Mouse (Mus musculus) right cerebral cortex, postnatal 14 days (tissue): ENCODE measurements around the gene Calm3.

Experiments used
- DNase-seq: peaks from one replicate; pipeline ENCODE4 v3.0.0; 2022

The Calm3 gene

DNA sequence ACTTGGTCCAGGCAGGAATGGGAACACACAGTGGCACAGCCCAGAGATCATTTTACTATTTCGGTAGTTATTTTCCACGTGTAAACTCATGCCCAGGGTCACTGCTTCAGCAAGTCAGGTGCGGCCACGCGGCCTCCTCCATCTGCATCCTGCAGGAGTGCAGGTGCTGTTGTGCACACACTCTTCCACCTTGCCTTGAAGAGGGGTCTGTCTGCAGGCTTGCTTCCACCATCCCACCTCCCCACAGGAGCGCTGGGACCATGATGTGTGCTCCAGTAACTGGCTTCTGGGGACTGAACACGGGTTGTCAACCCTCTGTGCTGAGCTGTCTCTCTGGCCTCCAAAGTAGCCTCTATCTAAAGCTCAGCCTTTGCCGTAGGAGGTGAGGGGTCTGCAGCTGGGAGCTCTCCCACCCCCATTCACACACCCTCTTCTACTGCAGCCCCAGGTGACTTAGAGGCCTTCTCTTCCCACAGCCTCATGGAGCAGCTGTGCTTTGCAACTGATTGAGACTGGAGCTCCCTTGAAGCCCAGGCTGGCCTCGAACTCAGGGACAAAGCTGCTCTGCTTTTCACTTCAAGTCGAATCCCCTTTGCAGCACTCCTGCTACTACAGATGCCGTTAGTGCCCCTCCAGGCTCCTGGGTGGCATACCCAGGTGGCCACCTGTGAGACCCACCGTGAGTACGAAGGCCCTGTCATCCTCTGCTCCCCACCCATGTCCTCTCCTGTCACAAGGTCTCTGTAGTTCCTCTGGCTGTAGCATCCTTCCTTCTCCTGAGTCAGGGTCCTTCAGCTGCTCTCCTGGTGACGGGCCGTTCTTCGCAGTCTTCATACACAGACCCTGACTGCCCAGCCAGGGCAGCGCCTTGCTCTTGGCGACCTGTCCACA lies 9.2 kb downstream of the Calm3 start:
- DNase-seq: no peak

DNA sequence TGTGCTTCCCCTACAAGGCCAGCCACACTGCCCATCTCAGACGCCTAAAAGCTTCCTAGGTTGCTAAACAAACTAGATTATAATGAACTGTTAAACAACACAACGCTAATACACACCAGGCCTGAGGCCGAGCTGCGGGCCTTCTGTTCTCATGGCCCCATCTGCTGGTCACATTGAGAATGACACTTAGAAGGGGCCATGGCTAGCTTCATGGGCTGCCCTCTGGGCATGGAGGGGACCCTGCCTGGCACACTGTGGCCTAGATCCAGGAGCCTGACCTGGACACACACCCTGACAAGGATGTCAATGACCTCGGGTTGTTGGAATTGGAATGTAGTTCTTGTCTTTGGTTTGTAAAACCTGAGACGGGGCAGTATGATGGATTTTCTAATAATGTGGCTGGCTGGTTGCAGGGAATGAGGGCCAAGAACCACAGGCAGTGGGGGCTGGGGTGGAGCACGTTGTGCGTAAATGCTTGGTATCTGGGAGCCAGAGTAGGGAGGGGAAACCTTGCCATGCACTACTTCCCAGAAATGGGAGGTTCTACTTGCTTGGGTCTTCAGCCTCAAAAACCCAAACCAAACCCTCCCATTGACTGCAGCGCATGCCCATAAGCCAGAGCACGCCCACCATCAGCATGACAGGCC lies 10.0 kb downstream of the Calm3 start:
- DNase-seq: peak; percentile 77

DNA sequence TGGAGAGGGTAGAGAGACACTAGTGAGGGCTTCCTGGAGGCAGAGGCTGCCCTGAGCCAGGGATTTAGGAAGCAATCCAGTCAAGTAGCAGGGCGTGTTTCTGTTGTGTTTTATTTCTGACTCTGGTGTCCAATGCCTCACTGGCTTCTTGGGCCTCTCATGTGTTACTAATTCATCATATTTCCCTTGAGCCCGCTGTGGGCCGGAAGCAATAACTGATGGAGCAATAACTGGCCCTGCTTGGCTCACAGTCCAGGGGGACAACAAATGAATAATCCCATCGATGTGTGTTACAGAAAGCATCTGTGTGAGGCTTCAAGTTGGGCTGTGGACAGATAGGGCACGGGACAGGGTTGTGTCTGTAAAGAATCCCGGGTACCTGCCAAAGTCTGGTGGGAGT lies 11.6 kb downstream of the Calm3 start:
- no peak for DNase-seq

DNA sequence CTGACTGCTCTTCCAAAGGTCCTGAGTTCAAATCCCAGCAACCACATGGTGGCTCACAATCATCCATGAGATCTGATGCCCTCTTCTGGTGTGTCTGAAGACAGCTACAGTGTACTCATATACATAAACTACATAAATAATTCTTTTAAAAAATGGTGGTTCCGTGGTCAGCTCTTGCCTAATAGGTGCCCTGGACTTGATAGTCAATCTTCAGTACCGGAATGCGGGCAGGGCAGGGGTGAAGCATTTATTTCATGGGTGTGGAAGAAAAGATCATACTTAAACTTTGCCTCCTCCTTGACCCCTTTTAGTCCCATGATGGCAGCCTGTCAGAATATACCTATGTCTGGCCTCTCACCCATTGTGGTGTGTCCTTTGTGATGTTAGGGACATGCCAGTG lies 12.0 kb downstream of the Calm3 start:
- DNase-seq: no peak

DNA sequence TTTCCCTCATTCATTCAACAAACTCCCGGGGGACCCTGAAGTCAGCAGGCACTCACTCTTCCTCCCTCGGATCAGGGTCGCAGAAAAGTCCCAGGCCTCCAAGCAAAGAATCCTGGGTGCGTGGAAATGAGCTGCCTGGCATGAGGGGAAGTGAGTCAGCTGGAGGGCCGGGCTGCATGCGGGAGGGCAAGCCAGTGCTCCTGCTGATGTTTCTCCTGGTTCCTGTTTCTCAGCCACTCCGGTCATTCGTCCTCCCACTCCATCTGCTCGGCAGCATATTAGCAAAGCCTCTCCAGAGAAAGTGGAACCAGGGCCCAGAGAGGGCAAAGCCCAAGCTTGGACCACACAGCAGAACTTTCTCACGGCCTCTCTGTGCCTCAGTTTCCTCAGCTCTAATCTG lies 14.0 kb downstream of the Calm3 start:
- DNase-seq: no peak

DNA sequence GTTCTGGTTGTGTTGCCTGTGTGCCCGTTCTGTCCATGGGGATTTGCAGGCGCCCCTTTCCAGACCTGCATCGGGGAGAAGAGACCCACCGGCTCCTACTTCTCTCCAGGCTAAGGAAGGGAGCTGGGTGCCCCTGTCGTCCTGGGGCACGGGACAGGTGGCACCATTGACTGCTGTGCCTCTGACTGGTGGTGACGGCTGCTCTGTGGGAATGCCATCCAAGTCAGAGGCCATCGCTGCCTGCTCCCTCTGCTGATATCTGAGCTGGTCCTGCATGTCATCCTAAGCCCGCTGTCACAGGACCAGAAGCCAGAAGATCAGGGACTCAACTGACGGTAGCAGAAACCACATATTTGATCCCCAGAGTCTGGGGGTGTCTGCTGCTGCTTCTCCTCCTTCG lies 15.1 kb downstream of the Calm3 start:
- DNase-seq: no peak

DNA sequence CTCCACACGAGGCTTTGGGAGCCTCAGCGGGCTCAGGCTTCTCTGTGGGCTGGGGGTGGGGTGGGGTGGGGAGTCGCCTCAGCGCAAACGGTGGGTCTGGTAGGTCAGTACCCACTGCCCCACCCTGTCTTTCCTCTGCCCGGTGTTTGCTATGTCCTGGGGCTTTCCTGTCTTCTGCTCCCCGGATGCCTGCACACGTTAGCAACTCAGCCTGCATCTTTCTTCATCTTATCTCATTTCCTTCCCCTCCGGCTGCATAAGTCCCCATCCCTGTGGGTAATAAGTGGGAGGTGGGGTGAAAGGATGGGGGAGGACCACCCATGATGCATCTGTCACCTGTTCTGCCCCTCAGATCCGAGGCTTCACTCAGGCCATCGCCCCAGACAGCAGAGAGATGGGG lies 15.5 kb downstream of the Calm3 start:
- no peak for DNase-seq

DNA sequence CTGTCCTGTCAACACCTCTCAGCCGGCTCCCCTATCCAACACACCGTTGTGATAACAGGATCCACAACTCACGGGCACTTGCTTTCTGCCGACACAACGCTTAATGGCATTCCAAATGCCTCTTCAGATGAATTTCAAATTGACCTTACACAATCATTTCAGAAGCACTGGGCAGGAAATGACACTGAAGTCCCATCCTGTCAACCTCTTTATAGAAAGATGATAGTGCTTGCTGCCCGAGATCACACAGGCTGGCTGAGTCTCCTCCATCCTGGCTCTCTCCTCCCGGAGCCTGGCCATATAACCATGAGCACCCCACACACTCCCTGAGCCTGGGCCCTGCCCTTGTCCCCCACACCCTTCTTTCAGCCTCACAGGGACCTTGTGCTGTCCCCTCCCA lies 16.1 kb downstream of the Calm3 start:
- no peak for DNase-seq

DNA sequence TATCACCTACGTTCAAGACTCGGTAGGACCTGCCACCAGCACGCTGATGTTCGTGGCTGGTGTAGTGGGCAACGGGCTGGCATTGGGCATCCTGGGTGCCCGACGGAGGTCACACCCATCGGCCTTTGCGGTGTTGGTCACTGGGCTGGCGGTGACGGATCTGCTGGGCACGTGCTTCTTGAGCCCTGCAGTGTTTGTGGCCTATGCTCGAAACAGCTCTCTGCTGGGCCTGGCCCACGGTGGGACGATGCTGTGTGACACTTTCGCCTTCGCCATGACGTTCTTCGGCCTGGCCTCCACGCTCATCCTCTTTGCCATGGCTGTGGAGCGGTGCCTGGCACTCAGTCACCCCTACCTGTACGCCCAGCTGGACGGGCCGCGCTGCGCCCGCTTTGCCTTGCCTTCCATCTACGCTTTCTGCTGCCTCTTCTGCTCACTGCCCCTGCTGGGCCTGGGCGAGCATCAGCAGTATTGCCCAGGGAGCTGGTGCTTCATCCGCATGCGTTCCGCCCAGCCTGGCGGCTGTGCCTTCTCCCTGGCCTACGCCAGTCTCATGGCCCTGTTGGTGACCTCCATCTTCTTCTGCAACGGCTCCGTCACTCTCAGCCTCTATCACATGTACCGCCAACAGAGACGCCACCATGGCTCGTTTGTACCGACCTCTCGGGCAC lies 16.9 kb downstream of the Calm3 start:
- DNase-seq: no peak

DNA sequence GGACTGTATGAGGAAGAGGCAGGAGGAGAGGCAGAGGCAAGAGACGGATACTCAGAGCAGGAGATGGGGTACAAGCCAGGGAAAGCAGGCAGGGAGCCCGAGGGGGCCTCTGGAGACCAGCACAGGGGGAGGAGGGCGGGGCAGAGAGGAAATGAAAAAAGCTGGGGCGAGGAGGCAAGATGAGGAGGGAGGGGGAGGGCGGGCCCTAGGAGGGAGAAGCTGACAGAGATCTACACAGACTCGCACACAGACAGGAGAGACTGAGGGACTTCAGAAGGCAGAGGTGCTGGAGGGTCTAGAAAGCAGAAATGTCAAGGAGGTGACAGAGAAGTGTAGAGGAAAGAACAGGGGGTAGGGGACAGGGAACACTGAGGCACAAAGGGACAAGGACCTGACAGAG lies 17.6 kb downstream of the Calm3 start, which contains the start of gene Ptgir:
Ptgir (plus strand) TSS at position 210 of the 400 bp plus-strand sequence.
- no peak for DNase-seq

DNA sequence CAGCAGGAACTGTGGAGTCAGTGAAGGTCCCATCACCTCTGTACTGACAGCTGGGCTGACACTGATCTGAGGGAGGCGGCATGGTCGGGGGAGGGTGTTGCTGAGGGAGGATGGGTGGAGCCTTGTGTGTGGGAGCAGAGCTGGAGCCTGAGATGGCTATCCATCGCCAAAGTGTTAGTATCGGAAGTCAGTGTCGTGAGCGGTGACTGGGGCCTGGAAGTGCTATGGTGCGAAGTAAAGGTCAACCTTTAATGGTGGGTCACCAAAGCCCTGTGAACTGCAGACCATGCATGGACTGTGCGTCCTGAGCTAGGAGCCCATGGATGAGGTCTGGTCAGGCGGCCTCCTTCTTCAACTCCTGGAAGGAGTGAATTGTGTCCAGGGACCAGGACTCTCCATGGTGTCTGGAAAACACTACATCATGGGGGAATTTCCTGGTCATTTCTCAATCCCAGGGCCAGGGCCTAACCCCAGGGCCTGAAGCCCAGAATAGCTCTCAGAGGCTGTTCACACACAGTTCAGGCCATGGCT lies 18.4 kb downstream of the Calm3 start:
- DNase-seq: no peak

DNA sequence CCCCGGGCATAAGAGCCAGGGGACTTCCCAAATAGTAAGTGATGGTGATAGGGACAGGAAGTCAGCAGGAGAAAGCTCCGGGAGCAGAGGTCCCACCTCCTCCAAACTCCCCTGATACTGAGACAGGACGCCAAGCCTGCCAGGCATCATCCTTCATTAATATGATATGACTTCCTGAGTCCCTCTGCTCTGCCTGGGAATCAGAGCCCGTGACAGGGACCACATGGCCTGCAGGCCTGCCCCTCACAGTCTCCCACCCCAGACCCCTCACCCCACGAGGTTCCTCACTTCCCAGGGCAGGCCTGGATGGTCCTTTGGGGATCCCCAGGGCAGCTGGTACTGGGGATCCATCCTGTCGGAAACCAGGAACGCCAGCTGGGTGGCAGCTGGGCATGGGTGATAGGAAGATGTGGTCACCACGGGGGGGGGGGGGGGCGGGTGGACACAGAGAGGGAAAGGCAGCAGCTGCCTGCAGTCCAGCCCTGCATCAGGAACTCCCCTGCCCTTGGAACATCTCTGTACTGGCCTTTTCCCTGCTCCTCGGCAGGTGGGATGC lies 19.7 kb downstream of the Calm3 start:
- DNase-seq: no peak

DNA sequence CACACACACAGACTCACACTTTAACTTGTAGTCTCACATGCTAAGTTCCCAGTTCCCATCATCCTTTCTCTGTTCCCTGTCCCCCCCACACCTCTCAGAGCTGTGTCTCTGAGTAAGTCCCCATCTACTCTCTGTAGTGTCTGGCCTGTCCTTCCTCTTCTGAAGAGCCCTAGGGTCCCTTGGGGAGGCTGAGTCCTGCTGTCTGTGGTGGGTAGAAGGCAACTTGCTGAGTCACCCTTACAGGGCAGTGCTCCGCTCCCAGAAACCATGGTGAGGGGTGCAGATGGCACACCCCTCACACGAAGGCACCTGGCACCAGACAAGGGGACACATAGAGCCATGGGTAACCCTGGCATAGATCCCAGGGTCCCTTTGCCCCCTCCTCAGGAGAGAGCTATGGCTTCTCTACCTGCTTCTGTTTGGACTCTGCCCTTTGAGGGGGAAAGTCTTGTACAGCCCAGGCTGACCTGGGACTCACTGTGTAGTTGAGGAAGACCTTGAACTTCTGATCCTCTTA lies 20.4 kb downstream of the Calm3 start:
- no peak for DNase-seq

DNA sequence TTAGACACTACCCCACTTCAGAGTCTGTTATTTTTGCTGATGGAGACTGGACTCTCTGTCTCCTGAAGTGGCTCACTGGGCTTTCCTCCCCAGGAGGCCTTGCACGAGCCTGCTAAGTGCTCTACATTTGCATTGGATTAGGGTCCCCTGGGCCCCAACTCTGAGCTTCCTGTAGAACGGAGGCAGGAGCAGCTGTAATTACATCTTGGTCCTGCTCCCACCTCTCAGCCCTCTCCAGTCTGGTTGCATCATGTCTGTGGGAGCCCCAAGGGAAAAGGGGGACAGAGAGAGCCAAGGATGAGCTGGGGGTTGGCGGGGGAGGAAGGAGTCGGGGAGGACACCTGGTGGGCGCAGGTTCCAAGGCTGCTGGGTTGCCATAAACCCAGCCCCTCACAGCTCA lies 23.4 kb downstream of the Calm3 start:
- no peak for DNase-seq

DNA sequence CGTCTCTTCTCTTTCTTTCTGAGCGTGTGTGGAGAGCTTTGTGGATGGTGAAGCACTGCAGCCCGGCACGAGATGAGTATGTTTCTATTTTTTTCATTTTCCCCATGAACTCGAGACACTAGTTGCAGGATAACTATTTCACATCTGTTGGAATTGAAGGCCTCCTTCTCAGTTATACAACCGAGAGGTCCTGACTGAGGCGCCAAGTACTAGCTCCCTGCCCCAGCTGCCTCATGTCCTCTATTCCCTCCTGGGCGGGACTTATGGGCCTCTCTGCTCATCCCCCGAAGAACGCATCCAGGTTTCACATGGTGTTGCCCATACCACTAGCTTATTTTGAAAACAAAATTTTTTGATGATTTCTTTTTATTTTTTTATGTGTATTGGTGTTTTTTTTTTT lies 28.4 kb downstream of the Calm3 start:
- DNase-seq: no peak

DNA sequence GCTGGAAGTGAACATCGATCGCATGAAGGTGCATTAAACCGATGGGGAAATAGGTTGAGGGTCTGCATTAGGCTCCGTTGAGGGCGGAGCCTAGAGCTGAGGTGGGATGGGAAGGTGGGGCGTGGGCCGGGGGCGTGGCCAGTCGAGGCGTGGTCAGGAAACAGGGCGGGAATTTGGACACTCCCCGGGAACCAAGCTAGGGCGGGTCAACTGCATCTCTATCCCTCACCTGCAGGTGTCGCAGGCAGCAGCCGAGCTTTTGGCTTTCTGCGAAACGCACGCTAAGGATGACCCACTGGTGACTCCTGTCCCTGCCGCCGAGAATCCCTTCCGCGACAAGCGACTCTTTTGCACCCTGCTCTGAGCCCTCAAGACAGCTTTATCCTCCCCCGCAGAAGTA lies 28.9 kb downstream of the Calm3 start:
- peak; percentile 70 for DNase-seq

DNA sequence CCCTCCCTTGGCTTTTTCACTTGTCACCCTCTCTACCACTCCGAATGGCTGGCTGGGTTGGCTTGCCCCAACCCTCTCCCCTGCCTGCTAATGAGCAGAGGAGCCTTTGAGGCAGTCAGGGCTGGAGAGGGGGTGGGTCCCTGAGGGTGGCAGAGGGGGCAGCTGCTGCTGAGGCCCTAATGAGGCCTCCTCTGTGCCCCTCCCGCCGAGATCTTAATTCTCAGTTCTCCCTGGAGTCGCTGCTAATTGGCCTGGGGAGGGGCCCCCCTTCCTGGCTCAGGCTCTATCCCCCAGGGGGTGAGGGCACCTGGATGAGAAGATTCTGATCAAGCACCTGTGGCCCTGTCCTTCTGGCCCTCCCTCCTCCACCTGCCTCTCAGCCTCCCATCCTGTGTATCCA lies 29.6 kb downstream of the Calm3 start:
- DNase-seq: no peak

DNA sequence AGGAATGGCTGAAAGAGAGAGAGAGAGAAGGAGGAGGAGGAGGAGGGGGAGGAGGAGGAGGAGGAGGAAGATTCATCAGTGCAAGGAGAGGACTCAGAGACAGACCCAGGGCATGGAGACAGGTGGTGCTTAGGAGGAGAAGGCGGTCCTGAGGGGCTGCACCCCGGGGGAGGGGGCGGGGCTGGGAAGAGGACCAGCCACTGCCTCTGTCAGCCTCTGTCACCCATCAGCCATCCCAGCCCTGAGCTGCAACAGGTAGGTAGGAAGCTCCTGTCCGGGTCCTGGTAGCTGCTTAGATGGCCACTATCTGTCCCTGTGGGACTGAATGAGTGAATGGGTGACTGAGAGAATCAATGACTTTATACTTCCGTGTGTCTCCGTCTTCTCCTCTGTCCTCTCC lies 30.3 kb downstream of the Calm3 start:
- no peak for DNase-seq

DNA sequence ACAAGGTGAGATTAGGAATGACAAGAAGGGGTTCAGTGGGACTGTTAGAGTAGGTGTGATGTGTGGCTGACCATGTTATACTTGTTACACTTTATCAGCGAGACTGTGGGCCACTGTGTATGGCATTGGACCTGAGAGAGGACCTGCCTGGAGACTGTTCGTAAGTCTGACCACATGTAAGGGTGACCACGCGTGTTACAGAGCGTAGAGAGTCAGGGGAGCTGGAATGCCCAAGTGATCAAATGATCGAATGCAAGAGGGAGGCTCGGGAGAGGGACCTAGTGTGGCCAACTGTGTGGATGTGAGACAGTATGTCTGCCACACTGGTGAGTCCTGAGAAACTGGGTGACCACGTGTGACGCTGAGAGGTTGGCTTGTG lies 31.6 kb downstream of the Calm3 start:
- no peak for DNase-seq

DNA sequence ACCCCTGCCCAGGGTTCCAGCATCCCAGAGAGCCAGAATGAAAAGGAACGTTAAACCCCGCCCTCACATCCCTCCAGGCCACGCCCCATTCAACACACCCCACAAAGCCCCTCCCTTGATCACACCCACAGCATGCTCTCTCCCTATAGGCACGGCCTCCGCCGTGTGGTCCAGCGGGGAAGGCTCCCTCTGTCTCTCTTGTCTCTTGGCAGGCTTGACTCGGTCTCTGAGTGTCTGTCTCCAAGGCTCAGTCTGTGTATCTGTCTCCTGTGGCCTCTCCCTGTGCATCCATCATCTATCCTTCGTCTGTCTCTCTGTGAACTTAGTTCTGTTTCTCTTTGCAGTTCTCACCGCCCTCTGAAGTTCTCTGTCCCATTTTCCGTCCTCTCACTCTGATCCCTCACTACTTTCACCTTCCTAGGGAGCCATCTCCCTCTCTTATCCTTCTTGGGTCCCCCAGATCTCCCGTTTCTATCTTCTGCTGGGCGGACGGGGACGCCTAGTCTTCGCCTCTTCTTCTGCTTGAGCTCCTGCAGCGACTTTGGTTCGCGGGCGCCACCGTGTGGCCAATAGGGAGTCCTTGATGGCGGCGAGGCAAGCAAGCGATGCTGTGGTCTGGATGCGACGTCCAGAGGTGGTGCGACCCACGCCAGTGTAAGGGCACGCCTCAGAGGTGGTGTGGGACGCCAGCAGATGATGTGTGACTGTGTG lies 32.1 kb downstream of the Calm3 start, which contains the start of gene Gng8:
Gng8 (plus strand) TSS at position 146 of the 711 bp plus-strand sequence.
- peak; percentile 92 for DNase-seq

DNA sequence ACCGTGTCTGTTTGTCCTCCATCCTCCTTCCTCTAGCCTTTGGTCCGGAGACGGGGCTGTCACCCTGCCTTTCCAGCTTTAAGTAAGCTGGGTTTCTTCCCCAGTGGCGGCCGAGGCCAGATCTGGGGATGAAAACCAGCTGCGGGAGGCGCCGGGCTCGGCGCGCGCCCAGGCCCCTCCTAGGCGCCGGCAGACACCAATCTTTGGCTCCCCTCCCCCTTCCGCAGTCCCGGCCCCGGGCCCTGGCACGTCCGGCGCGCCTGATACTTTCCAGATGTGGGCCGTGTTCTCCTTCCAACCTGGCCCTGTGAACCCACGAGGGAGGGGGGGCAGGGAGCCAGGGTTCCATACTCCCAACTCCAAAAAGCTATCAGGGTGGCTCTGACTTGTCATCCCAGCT lies 33.0 kb downstream of the Calm3 start:
- no peak for DNase-seq

DNA sequence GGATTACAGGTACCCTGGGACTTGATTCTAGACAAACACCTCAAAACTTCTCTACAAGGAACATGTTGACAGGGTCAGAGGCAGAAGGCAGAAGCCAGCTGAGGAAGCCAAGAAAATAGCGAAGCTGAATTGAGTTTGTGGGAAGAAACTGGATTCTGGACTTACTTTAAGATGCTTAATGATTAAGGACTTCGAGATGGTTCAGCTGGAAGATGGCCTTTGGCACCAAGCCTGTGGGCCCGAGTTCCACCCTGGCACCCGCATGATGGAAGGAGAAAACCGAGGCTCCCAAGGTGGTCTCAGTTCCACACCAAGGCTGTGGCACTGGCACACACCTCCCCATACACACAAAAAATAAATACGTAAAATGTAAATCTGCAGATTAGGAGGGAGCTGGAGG lies 33.4 kb downstream of the Calm3 start:
- DNase-seq: no peak
